Mouse (Mus musculus): ENCODE measurements at regions not wholly inside any gene's neighbourhood (a gene's known extent, or its start where the extent isn't known, plus 50 kb on each side); places are given as distances from the start of the nearest gene placed in this dataset.

- H3K9me3 ChIP-seq = no peaks in the 10 kb centered on the region
- WGBS = 76% methylated on average over 5 of the region's 5 CpGs
- H3K4me3 ChIP-seq = no peak overlapping the region
- no peak overlapping the region for H3K4me2 ChIP-seq (replicated peaks)
- H3K27me3 ChIP-seq = no peaks in the 10 kb centered on the region
- no peak overlapping the region for H3K9ac ChIP-seq
- no peak overlapping the region for H3K27ac ChIP-seq
- no peaks in the 10 kb centered on the region for H3K36me3 ChIP-seq
- ATAC-seq (ENCODE audit: insufficient number of reproducible peaks, insufficient read depth, low FRiP score, low TSS enrichment) = no peak
- H3K4me1 ChIP-seq = 0 out of 2 replicates have a peak, but pooled peaks cover 3% of the 10 kb centered on the region
Observed at GRCm38 (mm10) chr10:117430224-117430884, 50.5 kb upstream of the Cpsf6 start.

GRCm38 (mm10) chr10:117429459-117430183 lies 49.8 kb upstream of the Cpsf6 start:
- H3K9me3 ChIP-seq = no peaks in the 10 kb centered on the region
- no peak for ATAC-seq (ENCODE audit: insufficient number of reproducible peaks, insufficient read depth, low FRiP score, low TSS enrichment)
- 92% methylated on average over 19 of the region's 19 CpGs for WGBS

More at GRCm38 (mm10) chr10:117429459-117430183, 49.8 kb upstream of the Cpsf6 start:
- H3K4me3 ChIP-seq = no peak overlapping the region
- no peak overlapping the region for H3K27ac ChIP-seq
- 0 out of 2 replicates have a peak, but pooled peaks cover 3% of the 10 kb centered on the region for H3K4me1 ChIP-seq
- no peak overlapping the region for H3K9ac ChIP-seq
- no peaks in the 10 kb centered on the region for H3K36me3 ChIP-seq
- H3K4me2 ChIP-seq (replicated peaks) = no peak overlapping the region
- H3K27me3 ChIP-seq = no peaks in the 10 kb centered on the region

Data from embryonic facial prominence, embryonic 12.5 days (tissue).